Mouse (Mus musculus): ENCODE data around the gene Psmc5.

GRCm38 (mm10) chr11:106274374-106274773 is 18.4 kb downstream of the Psmc5 start:
- TF ChIP-seq CTCF (IDR thresholded peaks at IDR 0.05; ENCODE audit: control insufficient read depth, insufficient read depth, insufficient read length) (no peak), MAX (IDR thresholded peaks at IDR 0.05) (no peak), MYOG (IDR thresholded peaks at IDR 0.05; ENCODE audit: control insufficient read depth, extremely low read depth, insufficient read length) (no peak), USF1 (IDR thresholded peaks at IDR 0.05; ENCODE audit: low read depth) (no peak)

Data from C2C12 (cell line).